Mouse (Mus musculus) adrenal gland, adult 8-10 months (tissue): Measurements from ENCODE around the gene Spata13. TPM values are rescaled to one million over a fixed set of nuclear protein-coding genes. Genes with fewer than 3 reads are reported as not detected.
A peak's percentile ranks its signal among the peaks of the same experiment; 100 is the strongest.

Experiments used
- DNase-seq: peaks from one replicate; pipeline ENCODE4 v3.0.0; 2022
- total RNA-seq, 4 experiments: library from RNA; stranded (reverse); gene quantifications; 2 replicates each; pipeline ENCODE4 v1.2.4; 2022

Spata13 gene
- total RNA-seq, 4 experiments from 2014 or later = 152 to 256 (median 184) TPM

- DNase-seq = peak; percentile 89
Measured at GRCm38 (mm10) chr14:60682361-60683023, 48.7 kb downstream of the Spata13 start.

DNA sequence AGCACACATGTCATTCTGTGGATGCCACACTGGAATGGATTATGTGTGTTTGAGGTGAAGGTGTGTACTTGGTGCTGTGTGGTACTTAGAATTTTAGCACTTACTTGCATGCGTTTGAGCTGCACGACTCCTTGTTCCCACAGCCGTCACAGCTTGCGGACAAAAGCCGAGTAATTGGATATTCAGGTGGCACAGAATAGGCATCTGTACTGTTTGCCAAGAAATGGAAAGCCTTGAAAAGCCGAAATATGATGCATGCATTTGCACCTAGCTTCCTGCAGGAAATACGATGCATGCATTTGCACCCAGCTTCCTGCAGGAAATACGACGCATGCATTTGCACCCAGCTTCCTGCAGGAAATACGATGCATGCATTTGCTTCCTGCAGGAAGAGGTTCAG lies 50.2 kb downstream of the Spata13 start:
- no peak for DNase-seq

DNA sequence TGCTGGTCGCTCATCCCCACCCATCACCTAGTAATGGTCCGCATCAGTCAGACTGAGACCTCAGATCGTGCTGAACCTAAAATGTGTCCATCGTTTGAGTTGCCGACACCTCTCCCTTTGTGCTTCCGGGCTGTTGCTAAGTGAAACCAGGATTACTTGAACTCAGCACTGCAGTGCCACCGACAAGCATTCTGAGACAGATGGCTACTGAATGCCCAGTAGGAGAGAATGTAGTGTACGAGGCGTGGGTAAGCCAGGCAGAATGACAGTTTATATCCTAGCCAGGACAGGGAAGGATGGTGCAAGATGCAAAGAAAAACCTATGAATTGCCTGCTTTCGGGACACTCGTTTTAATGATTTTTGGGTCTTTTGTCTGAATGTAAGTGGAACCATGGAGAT lies 52.9 kb downstream of the Spata13 start:
- no peak for DNase-seq

DNA sequence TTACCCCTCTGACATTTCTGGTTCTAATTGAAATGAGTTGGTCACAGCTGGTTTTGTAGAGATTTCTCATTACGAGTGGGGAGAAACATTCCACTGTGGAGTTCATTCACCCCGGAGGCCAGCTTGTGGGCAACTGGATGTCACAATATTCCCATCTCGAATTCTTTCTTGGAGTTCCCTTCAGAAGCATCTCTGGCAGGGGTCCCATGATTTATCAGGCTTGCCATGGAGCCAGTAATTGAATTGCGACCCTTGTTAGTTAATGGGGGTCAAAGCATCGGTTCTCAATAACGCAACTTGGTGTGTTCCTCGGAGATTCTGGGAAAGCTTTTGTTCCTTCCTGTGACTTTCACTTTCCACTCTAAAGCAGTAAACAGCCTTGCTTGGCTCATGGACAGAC lies 53.4 kb downstream of the Spata13 start:
- no peak for DNase-seq

DNA sequence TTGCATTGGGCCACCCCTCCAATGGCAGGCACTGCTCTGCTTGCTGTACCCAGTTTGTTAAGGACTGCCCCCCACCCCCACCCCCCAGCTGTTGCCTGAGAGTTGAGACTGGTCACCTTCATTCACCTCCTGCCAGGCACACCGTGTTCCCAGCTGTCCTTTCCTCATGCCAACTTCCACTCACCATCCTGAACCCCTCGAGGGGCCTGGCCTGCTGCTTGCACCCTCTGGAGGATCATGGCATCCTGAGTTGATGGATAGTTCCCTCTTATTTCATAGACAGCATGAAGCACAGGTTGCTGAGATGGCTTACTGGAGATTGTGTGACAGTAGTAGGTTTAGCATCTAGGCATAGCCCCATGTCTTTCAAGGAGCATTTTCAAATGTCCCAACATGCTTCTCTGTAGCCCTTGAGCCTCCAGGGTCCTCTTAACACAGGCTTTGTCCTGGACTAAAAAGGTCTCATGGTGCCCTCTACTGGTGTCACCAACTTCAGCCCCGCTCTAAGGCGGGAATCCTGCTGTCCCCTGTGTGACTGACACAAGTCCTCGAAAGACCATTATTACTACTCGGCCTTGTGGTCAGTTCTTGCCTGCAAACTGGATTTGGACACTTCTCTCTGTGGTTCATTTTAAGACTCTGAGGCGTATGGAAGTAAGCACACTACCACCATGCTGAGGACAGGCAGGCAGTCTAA lies 54.9 kb downstream of the Spata13 start:
- DNase-seq = peak; percentile 53

- no peak for DNase-seq
Measured at GRCm38 (mm10) chr14:60689768-60690167, 56.0 kb downstream of the Spata13 start.

DNA sequence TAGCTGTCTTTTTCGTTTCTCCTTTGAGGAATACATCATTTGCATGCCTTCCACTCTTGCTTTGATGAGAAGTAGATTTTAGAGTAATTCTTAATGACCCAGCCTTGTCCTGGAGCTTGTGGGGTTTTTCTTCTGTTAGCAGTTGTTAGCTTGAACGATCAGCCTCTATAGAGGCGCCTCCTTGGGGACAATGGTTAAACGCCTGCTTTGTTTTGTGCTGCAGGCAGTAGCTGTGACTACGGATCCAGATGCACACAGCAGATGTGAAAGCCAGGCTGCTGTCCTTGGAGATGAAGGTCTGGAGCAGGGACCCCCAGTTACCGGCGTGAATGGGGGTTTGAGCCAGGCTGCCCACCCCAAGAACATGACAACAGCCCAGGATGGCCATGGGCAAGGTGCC lies 56.8 kb downstream of the Spata13 start:
- no peak for DNase-seq

- no peak for DNase-seq
Measured at GRCm38 (mm10) chr14:60693122-60693536, 59.3 kb downstream of the Spata13 start.

DNA sequence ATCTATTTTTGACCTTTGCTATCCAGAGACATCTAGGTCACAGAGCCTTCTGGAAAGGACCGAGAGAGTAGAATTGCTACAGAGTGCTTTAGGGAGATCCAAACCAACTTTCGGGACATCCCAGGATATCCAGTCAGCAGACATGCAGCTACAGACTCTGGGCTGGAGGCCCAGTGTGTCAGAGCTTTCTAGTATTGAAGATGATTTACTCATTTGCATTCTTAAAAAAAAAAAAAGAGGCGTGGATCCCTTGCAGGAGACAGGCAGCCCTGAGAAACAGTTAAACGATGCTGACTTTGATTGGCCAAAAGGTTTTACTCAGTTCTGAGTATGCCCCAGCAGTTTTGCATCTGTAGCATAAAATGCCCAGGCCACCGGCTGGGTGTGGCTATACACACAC lies 59.9 kb downstream of the Spata13 start:
- DNase-seq = no peak

DNA sequence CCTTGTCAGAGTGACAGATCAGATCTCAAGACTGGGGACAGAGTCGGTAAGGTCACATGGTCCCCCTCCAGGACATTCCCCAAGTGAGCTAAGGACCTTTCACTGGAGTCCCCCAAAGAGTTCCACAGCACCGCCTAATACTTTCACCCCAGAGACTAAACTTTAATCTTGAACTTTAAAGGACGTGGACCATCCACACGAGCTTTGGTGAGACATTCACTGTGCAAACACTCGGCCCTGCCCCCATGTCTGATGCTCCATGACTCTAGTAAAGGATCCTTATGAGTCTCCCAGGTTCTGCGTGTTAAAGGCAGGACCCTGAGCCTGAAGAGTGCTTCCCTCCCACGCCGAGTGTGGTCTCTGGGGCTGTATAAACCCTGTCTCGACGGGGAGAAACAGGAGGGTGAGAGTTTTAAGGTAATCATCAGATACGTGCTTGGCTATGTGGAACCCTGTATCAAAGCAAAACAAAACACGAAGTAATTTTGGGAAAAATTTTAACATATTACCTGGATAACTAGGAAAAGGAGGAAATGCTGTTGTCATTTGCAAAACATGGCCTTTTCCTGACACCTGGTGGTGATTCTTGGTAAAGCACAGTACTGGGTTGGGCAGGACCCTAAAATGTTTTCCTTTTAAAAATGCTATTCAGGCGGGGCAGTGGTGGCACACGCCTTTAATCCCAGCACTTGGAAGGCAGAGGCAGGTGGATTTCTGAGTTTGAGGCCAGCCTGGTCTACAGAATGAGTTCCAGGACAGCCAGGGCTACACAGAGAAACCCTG lies 60.6 kb downstream of the Spata13 start:
- no peak for DNase-seq

GRCm38 (mm10) chr14:60697351-60697750 lies 63.5 kb downstream of the Spata13 start:
- DNase-seq = peak; percentile 68

GRCm38 (mm10) chr14:60698980-60699379 lies 65.2 kb downstream of the Spata13 start:
- DNase-seq = no peak

DNA sequence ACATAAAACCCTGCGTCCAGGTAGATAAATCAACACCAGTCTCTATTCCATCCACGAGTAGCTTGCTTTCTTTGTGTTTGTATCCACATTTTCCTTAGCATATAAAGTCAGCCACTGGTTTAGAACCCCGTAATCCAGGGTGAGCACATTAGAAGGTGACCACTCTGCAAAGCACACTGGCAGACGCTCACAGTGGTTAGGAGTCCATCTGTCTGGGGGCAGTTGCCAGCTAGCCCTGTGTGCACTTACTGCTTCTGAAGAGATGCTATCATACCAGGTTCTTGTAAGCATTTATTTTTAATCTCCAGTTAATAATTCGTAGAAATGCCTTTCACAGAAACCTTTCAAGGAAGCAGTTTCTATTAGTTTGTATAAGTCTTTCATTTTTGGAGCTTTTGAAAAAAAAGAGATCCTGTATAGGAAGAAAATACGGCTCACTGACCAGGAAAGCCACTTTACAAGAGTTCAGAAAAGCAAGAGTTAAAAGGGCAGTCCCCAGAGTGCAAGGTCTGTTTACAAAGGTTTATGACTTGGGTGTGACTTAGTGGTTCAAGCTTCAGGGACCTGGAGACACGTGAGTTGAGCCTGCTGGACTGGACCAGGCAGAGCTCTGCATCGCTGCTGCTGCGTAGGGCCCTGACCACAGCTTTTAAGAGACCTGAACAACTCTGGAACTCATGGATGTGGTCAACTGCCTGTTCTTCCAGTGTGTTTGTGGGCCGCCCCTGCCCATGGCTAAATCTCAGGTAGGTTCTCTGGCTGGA lies 68.8 kb downstream of the Spata13 start:
- no peak for DNase-seq

GRCm38 (mm10) chr14:60704510-60704909 lies 70.7 kb downstream of the Spata13 start:
- DNase-seq = no peak

GRCm38 (mm10) chr14:60704961-60705360 lies 71.2 kb downstream of the Spata13 start:
- DNase-seq = no peak

GRCm38 (mm10) chr14:60709192-60709591 lies 75.4 kb downstream of the Spata13 start:
- no peak for DNase-seq

DNA sequence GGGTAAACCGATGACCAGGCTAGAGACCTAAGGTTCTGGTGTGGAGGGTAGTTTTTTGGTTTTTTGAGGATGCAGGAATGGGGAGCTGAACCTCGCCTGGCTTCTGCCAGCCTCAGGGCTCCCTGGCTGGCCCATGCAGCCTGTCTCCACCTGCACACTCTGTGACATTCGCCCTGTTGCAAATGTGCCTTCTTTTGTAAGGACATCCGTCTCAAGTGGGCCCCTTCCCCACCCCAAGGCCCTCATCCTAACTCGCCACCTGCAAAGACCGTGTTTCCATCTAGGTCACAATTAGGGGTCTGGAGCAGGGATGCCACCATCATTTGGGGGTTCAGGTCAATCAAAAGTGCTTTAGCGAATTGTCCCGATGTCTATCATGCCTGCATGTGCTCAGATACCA lies 75.9 kb downstream of the Spata13 start:
- no peak for DNase-seq

GRCm38 (mm10) chr14:60711161-60711560 lies 77.4 kb downstream of the Spata13 start:
- DNase-seq = no peak

DNA sequence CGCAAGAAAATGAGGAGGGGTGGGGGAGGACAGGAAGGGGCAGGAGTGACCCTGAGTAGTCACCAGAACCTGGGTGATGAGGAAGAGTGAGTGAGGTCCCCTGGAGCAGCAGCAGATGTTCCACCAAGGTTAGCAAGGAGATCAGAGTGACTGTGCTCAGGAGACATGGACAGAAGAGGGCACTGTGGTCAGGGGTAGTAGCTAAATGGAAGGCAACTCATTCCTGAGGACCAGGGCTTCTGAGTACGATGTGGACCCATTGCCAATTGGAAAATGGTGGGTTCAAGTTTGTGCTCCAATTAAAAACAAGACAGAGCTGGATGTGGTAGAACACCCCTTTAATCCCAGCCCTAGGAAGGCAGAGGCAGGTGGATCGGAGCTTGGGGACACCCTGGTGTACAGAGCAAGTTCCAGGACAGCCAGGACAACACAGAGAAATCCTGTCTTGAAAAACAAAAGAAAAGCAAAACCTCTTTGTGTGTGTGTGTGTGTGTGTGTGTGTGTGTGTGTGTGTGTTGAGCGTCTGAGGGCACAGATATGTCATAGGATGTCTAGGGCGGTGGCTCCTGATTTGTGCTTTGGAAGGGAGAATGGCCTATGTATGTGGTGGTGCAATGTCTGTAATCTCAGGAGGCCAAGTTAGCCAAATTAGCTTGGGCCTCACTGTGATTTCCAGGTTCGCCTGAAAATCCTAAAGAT lies 77.9 kb downstream of the Spata13 start:
- DNase-seq = no peak

DNA sequence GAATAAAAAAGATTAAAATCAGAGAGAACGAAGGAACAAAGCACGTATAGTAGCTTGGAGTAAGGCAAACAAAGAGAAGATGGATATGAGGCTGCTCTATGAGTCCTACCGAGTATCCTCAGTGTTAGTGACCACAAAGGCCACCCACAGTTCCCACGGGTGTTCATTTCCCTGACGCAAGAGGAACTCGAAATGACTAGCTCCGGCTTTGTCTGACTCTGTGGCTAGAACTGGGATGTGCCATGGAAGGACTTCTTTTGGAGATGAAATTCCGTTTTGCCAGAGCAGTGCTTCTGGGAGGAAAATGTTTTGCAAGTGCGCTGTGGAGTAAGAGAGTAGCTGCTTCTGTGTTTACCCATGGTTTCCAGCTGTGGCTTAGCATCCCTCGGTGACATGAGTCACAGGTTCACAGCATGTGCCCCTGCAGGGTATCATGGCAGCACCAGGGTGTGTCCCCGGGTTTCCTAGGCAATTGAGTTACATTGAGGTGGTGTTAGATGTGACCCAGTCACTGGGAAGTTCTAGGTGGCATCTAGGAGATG lies 78.6 kb downstream of the Spata13 start:
- no peak for DNase-seq

GRCm38 (mm10) chr14:60715686-60716085 lies 81.9 kb downstream of the Spata13 start:
- no peak for DNase-seq

DNA sequence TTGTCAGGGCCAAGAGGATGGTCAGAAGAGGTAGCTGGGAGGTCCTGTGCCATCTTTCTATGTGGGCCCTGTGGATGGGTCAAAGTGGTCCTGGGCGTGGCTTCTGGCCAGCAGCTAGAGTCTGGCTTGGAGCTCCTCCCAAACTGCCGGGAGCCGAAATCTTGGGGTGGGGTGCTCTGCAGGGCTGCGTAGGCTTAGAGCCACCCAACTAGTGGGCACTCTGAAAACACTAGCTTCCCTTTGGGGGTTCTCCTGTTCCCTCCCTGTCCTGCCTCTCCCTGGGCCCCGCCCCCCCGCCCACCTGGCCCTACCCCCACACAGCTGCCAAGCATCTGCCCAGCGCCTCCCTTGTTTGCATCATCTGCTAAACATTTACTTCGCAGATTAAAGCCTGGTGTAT lies 87.5 kb downstream of the Spata13 start:
- no peak for DNase-seq
